Mouse (Mus musculus): Measurements from ENCODE around the gene Zc3hav1.
A peak's percentile ranks its signal among the peaks of the same experiment; 100 is the strongest.
"Not testable (repeated sequence)": the region's sequence is repeated elsewhere in the genome, so short reads cannot be mapped to it uniquely, and the experiment has no call there.

Zc3hav1 gene

DNA sequence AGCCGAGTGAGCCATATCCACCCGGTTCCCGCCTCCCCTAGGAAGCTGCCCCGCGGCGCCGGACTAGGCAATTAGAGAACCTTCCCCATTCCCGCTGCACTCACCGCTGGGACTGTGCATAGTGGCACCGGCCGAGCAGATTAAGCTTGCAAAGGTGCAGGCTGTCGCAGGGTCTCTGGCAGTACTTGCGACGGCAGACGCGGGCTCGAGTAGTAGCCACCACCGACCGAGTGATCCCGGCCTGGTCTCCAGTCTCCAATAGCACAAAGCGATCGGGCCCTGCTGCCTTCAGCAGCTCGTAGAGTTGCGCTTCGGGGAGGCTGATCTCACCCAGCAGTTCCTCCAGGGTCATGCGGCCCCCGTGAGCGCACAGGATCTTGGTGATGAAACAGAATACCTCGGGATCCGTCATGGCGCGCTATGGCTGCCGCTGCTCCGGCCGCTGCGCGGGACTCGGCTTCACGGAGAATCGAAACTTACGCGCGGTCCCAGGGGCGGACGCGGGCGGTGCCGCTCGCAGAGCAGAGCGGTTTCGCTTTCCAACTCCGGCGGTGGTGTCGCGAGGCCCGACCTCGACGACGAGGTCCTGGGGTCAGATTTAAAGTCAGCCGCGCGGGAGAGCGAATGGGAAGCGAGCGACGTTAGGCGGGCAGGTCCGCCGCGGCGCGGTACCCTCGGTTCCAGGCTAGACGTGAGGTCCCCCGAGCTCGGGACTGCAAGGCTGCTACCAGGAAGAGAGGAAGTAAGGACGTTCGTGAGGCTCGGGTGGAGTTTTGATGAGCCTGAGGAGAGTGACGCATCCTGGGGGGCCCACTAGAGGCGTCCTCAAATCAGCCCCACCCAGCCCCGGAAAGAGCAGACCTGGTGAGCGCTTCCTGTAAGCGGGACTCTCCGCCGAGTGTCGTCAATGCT is at the start of gene Zc3hav1:
Zc3hav1 (minus strand) TSS at position 793 of the 912 bp plus-strand sequence.
- DNase-seq: peak; percentile 84 to 85

DNA sequence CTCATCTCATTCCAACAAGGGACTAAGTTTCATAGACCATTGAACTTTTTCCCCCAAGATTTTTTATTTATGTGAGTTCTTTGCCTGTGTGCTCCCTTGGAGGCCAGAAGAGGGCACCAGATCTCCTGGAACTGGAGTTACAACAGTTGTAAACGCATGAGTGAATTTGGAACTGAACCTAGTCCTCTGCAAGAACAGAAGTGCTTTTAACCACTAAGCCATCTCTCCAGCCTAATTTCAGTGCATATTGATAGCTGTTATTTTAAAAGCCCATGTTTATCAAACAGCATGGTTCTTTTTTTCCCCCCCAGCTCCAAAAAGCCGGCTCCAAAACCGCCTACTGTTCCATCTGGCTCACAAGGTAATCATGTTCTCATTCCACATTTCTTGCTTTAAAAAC is 35.3 kb upstream of the Zc3hav1 start:
- peak in 1 of 2 experiments; percentile 9 for DNase-seq

DNA sequence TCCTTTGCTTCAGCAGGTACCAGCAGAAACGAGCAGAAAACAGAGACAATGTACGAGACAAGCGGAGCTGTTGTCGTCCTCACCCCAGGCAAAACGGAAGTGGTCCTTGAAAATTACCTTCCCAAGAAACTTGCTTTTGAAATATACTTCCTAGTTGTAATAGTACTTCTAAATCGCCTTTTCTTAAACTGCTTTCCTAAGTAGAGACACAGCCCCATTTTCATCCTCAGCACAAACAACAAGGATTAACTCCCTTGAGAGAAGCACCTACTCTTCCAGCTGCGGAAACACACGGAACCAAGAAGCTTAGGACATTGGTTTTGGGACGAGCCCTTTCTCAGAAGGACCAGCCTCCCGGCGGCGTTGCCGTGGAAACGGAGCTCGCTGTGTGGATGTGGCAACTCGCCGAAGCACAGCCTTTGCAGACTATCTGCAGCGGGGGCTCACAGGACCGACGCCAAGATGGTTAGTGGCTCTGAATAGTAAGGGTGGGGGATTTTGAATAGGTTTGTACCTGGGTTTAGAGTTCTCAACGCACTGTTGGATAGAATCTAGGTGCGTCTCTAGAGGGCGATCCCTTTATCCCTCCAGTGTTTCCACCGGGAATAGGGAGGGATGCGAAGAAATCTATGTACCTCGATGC is 26.8 kb upstream of the Zc3hav1 start, which contains the start of gene Ttc26:
Ttc26 (plus strand) TSS at position 341 of the 643 bp plus-strand sequence.
- peak; percentile 58 to 75 for DNase-seq

DNA sequence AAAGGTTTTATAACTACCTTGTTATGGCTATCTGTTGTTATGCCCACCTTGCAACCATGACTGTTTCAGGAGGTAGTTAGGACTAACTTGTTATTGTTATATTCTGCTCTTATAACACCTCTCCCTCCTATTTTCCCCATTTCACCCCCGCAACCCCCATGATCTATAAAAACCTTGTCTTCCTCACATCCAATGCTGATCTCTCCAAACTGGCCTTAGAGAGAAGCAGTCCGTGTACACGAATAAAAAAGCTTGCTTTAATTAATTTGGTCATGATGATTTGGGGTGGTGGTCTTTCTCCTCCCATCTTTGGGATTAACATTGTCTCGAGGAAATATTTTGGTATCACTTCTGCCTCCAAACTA is 26.3 kb upstream of the Zc3hav1 start:
- DNase-seq: no peak

DNA sequence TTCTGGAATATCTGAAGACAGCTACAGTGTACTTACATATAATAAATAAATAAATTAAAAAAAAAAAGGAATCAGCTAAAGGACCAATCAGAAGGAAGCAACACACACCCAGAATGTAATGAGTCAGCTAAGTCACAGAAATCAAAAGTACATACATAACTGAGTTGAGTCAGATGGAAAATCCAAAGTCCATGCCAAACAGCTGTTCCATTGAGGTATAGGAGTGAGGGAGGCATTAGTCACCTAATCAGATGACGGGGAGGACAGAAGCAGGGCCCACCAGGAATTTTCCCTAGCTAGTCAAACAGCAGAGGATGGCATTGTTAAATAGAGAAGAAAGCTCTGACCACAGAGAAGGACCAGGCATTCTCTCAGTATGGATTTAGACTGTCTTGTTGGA is 19.9 kb upstream of the Zc3hav1 start:
- DNase-seq: no peak

DNA sequence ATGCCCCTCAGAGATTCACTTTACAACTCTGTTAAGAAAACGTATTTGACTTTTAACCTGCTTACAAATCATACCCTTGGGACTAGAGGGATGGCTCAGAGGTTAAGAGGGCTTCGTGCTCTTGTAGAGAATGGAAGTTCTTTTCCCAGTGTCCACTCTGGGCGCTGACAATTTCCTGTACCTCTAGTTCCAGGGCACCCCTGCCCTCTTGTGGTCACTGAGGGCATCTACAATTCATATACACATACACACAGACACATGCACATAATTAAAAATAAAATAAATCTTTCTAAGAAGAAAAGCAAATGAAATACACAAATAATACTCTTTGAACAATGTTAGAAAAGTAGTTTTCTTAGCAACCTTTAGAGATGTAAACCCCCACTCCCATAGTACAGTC is 15.5 kb upstream of the Zc3hav1 start:
- no peak for DNase-seq

DNA sequence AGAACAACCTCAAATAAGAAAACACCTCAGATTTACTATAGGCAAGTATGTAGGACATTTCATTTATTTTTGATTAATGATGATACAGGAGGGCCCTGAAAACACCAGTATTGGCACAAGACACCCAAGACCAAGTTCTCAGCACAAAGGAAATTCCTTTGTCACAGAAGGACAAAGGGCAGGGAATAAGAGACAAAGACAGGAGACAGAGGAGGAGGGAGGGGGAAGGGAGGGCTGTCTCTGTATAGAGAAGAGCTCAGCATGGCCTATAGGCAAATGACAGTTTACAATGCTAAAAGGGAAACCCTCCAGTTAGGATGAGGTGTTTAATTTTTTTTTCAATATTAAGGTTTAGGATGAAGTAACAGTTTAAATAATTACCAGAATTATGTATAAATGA is 9.7 kb upstream of the Zc3hav1 start:
- DNase-seq: no peak

DNA sequence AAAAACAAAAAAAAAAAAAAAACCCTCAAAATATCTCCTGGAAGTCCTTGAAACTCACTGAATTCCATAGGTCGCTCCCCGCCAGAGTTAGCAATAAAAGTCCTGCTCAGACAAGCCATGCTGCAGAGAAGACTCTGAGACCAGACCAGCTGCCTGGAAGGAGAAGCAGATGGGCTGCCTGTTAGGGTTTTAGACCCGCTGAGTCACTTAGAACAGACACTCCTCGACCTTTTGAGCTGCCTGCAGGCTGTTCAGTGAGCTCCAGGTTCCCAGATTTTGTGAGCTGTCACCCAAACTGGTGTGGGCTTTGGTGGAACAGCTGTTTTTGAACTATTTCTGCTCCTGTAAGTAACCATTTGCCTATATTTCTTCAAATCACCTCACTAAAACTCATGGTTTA is 9.0 kb upstream of the Zc3hav1 start:
- DNase-seq: no peak

DNA sequence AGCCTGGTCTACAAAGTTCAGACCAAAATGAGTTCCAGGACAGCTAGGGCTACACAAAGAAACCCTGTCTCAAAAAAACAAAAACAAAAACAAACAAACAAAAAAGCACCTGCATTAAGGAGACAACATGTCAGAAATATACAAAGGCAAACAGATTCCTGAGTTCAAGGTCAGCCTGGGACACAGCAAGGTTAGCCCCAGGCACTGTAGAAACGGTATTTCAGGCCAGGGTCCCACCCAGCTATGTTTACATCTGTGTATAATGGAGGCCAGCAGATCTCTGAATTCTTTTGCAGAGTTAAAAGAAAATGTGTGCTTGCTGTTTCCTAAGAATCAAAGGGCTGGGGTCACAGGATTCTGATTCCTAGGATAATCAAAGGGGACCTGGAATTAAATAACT is 7.5 kb upstream of the Zc3hav1 start:
- no peak for DNase-seq

DNA sequence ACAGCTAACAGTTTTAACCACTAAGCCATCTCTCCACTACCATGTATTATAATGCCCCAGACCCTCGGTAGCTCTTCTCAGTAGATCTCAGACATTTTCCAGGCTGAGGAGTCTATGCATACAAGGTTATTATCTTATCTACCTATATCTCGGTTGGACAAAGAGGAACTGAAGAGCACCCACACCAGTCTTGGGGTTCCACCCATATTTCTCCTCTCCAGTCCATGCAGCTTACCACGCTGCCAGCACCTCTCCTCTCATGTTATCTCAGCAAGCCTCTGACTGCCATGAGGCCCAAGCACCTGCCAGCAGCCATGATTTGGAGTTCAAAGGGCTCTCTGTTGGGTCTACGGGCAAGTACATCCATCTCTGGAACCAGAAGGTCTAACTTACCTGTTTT is 6.7 kb upstream of the Zc3hav1 start:
- DNase-seq: no peak

DNA sequence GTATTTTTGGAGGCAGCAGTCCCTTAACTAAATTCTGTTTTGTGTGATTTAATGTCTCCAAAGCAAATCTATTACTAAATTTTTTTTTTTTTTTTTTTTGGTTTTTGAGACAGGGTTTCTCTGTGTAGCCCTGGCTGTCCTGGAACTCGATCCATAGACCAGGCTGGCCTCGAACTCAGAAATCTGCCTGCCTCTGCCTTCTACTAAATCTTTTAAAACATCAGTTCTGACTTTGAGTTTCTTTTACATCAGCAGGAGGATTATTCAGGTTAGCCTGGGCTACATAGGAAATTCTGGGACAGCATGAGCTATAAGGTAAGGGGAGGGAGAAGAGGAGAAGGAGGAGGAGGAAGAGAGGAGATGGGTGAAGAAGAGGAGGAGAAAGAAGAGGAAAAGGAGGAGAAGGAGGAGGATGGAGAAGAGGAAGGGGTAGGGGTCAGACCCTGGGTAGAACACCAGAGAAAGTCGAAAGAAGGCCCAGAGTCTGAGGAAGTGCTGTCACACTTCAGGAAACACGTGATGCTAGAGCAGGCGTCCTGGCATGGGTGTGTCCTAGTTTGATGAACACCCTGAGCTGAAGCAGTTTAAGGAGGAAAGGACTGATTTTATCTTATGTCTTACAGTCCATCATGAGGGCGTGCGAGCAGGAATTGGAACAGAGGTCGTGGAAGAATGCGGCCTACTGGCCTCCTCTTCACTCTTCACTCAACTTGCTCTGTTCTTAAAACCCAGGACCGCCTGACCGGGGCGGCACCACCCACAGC is 5.5 kb upstream of the Zc3hav1 start:
- peak; percentile 42 to 56 for DNase-seq

DNA sequence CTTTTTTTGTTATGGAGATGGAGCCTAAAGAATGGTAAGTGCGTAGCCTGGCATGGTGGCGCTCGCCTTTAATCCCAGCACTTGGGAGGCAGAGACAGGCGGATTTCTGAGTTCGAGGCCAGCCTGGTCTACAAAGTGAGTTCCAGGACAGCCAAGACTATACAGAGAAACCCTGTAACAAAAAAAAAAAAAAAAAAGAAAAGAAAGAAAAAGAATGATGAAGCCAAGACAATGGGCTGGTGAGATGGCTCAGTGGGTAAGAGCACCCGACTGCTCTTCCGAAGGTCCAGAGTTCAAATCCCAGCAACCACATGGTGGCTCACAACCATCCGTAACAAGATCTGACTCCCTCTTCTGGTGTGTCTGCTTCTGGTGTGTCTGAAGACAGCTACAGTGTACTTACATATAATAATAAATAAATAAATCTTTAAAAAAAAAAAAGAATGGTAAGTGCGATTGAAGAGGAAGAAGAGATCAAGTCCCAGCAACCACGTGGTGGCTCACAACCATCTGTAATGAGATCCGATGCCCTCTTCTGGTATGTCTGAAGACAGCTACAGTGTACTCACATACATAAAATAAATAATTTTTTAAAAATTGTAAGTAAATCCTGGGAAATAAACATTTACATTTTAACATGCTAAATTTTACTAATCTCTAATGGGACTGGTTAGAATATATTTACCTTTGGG is 4.8 kb upstream of the Zc3hav1 start:
- not testable (repeated sequence) for DNase-seq

DNA sequence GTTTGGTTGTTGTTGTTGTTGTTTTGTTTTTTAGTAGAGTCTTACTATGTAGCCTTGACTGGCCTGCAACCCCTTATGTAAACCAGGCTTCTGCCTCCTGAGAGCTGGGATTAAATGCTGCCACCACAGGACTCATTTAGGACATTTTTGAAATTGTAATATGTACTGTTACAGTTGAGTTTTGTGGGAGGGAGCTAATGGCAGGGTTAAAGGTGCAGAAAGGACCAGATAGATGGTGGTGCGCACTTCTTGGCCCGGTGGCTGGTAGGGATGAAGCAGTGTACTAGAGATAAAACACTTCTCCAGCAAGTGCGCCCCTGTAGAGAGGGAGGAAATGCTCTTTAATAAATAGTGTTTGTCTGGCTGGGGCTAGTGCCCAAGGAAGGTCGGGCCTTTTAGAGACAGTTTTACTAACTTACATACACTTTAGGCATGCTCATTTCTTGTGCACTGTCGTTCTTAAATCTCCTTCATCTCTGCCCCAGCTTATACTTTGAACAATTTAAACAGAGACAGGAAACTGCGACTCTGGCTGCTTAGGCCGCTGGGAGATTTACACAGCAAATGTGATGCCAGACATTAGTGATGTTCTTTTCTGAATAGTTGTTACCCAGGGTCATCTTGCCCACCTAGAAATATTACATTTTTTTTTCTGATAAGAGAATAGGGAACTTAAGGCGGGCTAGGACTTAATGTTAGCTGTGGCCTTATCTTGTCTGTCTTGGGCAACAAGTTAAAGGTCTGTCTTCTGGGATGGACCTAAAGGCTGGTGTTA is 4.0 kb upstream of the Zc3hav1 start:
- DNase-seq: no peak

DNA sequence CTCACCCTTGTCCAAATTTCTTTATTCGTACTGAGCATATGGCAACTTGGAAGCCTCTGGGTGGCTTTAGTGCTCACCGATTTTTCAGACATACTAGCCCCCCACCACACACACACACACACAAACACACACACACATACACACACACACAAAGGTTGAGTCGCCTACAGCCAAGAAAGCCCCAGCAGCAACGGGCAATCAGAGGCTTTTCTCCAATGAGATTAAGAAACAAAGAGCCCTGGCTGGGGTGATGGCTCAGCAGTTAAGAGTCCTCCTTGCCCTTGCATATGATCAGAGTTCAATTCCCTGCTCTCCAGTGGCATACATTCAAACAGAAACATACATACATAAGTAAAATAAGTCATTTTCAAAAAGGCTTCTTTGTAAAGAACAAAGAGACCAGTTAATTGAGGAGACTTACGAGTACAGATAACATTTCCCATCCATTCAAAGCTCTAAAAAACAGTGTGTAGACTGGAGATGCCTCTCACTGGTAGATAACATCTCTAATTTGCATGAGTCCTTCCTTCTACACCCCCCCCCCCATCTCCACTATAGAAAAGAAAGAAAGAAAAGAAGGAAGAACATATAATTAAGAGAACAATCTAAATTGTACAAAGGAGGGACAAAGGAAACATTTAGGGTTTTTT is 3.3 kb upstream of the Zc3hav1 start:
- no peak for DNase-seq

DNA sequence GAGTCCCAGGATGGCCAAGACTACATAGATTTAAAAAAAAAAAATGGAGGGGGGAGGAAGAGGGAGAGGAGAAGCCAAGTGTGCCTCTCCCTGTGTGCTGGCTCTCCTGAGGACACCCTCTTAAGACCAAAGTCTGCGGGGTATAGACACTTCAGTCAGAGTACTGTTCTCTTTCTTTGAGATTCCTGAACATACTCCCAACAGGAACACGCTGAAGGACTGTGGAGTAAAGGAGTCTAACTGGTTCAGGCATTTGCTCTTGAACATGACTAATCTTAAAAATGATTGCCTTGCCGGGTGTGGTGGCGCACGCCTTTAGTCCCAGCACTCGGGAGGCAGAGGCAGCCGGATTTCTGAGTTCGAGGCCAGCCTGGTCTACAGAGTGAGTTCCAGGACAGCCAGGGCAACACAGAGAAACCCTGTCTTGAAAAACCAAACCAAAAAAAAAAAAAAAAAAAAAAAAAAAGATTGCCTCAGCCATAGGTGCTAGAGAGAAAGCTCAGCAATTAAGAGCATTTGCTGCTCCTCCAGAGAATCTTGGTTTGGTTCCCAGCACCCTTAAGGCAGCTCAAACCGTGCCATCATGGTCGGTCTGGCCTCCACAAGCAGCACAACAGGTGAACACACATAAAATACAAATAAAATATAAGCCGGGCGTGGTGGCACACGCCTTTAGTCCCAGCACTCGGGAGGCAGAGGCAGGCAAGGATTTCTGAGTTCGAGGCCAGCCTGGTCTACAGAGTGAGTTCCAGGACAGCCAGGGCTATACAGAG is 2.4 kb upstream of the Zc3hav1 start:
- not testable (repeated sequence) for DNase-seq

DNA sequence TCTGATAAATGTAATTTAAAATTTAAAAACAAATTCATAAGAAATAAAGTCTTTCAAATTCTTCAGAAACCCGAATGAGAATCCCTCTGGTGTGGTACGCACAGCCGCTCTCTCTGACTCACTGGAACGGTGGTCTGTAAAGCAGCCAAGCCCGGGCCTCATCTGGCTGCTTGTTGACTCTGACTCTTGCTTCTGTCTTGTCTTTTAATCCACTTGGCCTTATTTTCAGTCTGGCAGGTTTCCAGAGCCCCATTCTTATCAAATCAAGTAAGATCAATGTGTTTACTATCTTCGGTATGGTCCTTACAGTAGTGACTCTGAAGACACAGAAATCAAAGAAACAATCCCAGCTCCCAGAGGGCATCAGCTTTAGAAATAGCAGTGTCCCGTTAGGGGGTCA is 1.5 kb upstream of the Zc3hav1 start:
- no peak for DNase-seq

DNA sequence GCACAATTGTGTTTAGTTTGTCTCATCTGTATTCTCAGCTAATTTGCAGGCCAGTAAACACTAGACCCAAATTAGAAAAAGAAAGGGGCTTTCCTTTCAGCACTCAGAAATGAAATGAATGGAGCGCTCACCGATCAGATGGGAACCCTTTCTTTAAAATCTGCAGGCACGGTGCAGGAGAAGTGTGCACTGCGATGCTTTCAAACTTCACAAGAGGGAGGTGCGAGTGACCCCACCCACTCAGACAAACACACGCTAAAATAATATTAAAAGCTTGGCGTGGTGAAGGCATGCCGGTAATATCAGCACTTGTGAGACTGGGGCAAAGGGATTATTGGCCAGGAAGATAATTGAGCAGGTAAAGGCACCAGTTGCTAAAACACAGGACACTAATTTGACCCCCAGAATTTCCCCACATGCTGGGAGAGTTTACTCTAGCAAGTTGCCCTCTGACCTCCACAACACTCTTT is 986 bp upstream of the Zc3hav1 start:
- no peak for DNase-seq

DNA sequence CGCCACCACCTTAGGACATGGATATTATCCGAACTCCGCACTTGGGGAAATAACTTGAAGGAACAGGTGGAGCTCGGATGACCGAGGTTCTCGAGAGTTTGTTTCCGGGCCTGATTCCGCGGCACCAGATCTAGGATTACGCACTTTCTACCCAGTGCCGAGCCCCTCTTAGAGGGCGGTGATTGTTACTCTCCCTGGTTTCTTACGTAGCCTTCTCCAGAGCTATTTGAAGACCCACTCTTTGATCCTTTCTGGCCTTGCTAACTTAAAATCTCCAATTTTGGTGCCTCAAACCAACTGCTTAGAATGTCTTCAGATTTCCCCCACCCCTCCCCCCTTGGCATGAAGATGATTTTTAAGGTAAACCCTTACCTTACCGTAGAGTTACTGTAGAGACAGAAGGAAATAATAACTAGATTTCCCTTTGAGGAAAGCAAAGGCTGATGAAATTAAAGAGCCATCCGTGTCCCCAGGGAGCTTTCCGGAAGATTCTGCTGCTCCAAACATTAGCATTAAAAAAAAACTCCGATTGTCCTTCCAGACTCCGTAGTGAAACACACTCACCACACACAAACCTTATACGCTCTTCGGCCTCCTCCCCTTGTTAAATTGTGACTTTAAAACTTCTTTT is 435 bp upstream of the Zc3hav1 start:
- no peak for DNase-seq

DNA sequence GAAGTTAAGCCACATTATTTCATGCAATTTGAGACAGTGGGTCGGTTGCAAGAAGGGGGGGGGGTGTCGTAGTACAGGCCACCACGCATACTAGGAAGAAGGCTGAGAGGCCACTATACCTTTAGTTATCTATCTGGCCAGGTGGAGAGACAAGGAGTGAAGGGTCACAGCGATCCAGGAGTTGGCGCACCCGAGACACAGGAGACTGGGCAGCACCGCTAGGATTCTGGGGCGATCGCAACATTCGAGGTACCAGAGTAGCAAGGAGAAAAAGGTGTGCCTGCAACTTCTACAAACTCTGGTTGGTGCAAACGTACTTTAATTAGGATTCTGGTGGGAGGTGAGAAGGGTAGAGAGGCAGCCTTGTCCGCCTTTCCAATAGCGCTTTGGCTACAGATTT is 1.2 kb downstream of the Zc3hav1 start:
- DNase-seq: no peak

DNA sequence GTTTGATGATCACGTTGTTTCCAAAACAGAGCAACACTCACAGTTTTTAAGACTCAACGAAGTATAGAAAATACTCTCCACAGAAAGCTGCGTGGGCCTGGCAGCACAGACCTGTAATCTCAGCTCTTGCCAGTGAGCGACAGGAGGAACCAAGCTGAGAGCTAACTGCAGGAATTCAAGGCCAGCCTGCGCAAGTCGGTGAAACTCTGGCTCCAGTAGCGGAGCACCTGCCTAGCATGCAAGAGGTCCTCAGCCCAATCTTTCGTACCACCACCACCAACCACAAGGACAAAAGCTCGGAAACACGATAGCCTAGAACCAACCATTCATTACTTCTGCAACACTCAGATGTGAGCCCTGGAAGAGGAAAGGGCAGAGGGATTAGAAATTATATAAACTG is 2.0 kb downstream of the Zc3hav1 start:
- DNase-seq: no peak

Data from spleen, adult 18-20 months (tissue).